Mouse (Mus musculus) liver, embryonic 13.5 days (tissue): ENCODE measurements around the gene Diaph2. TPM values are rescaled to one million over a fixed set of nuclear protein-coding genes. Genes with fewer than 3 reads are reported as not detected.
"Not testable (repeated sequence)": the region's sequence is repeated elsewhere in the genome, so short reads cannot be mapped to it uniquely, and the experiment has no call there.

Source experiments
- ATAC-seq: fragments of 200-750 bp; cut with Nextera tagmentation; 2 replicates; pipeline ENCODE4 v1.8.0; 2017; ENCODE audit warnings: low read depth, mild to moderate bottlenecking, moderate number of reproducible peaks, moderate library complexity
- DNase-seq: peaks from one replicate; pipeline ENCODE4 v3.0.0; 2022
- H3K27ac ChIP-seq: fragments of 300-500 bp; sonication (generic); 2 replicates; pipeline ENCODE4 v1.5.1; 2015; ENCODE audit warnings: moderate library complexity, mild to moderate bottlenecking, inconsistent platforms
- H3K27me3 ChIP-seq: fragments of 300-500 bp; sonication (generic); 2 replicates; pipeline ENCODE4 v1.6.1; 2015; ENCODE audit warnings: mild to moderate bottlenecking, inconsistent platforms
- H3K36me3 ChIP-seq: fragments of 300-500 bp; sonication (generic); 2 replicates; pipeline ENCODE4 v1.6.1; 2015; ENCODE audit warnings: mild to moderate bottlenecking, inconsistent platforms
- H3K4me1 ChIP-seq: fragments of 300-500 bp; sonication (generic); replicated peaks from 2 replicates; pipeline ENCODE4 v1.6.1; 2015; ENCODE audit warnings: inconsistent platforms
- H3K4me2 ChIP-seq: fragments of 300-500 bp; sonication (generic); 2 replicates; pipeline ENCODE4 v1.6.1; 2015; ENCODE audit warnings: inconsistent platforms, mild to moderate bottlenecking, moderate library complexity
- H3K4me3 ChIP-seq: fragments of 300-500 bp; sonication (generic); replicated peaks from 2 replicates; pipeline ENCODE4 v1.5.1; 2015; ENCODE audit warnings: mild to moderate bottlenecking, inconsistent platforms
- H3K9ac ChIP-seq: fragments of 300-500 bp; sonication (generic); 2 replicates; pipeline ENCODE4 v1.6.1; 2015; ENCODE audit warnings: mild to moderate bottlenecking, inconsistent platforms
- H3K9me3 ChIP-seq: fragments of 300-500 bp; sonication (generic); replicated peaks from 2 replicates; pipeline ENCODE4 v1.6.1; 2016; ENCODE audit warnings: inconsistent platforms
- WGBS: fragments of 180-500 bp; shearing (Covaris S2); methylation state at CpG from one replicate; pipeline ENCODE4 v1.1.7; 2015; ENCODE audit not compliant: insufficient replicate concordance; 5-methylcytosine and 5-hydroxymethylcytosine counted together
- polyA plus RNA-seq: library from polyadenylated mRNA; unstranded; fragments of >200 nt; fragmentation: Nextera tagmentation; extraction: Ambion mirVana; gene quantifications from 2 replicates; pipeline ENCODE4 v1.2.1, GENCODE M21; 2015

Gene Diaph2
- polyA plus RNA-seq, 1 experiment from 2014 or later = 1.1 TPM

DNA sequence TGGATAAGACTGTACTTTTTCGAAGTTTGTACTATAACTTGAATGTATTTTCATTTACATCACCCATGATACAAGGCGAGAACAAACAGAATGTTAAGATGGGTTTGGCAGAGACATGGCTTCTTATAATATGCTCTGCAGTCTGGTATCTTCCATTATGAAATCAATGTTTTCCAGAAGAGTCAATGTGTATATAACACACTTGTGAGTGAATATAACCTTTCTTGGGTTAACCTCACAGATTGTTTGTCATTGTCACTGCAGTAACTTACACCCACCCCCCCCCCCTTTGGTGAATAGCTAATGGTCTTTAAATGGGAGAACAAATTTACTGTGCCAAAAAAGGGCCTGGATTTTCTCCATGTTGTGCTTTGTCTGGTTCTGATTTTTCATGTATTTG lies 13.1 kb downstream of the Diaph2 start:
- Histone ChIP-seq H3K27me3 (no peaks in the 10 kb centered on the region), H3K4me1 (no peaks in the 10 kb centered on the region), H3K4me2 (no peak overlapping the region), H3K9ac (no peak overlapping the region), H3K4me3 (no peak overlapping the region), H3K27ac (no peak overlapping the region), H3K9me3 (no peaks in the 10 kb centered on the region), H3K36me3 (no peaks in the 10 kb centered on the region)
- 55% methylated on average over 2 of the region's 2 CpGs for whole genome bisulfite sequencing
- DNase-seq (no peak), ATAC-seq (no peak)

DNA sequence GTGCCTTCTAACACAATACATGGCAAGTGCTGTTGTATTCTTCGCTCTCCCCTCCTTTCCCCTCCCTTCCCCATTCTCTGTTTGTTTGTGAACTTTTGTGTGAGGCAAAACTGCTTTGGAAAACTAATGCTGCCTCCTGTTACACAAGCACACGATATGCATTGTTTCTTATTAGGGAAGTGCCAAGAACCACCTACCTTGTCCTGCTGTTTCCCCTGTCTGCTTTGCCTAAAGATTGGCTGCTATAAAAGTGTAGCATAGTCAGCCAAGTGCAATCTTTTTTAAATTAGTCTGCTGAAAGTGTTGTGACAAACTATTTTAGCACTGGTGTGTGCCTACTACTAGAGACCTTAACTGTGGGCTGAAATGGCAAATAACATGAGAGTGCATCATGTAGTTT lies 15.8 kb downstream of the Diaph2 start:
- WGBS = 60% methylated on average over 2 of the region's 2 CpGs
- Histone ChIP-seq H3K4me2 (no peak overlapping the region), H3K9ac (no peak overlapping the region), H3K27ac (no peak overlapping the region), H3K36me3 (no peaks in the 10 kb centered on the region), H3K4me3 (no peak overlapping the region), H3K4me1 (no peaks in the 10 kb centered on the region), H3K9me3 (no peaks in the 10 kb centered on the region), H3K27me3 (no peaks in the 10 kb centered on the region)
- ATAC-seq (no peak), DNase-seq (no peak)

DNA sequence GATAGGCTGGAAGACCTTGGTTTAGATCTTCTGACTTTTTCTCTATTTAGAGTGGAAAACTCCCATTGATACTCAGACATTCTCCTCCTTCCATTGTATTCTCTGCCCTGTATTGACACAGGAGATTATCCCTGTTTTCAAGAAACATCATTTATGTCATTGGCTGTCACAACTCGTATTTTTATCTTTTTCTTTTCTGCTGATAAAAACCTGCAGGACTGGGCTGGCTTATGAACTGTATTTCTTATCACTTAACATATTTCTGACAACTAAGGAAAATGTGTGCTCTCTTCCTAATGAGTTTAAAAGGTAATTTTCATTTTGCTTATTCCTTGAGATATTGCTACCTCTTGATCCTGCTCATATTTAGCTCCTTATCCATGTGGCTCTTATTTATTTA lies 17.3 kb downstream of the Diaph2 start:
- no peak overlapping the region for H3K9ac ChIP-seq
- no peak overlapping the region for H3K27ac ChIP-seq
- H3K9me3 ChIP-seq = no peaks in the 10 kb centered on the region
- WGBS = 4% methylated on average over 1 of the region's 1 CpGs
- H3K4me2 ChIP-seq = no peak overlapping the region
- no peak overlapping the region for H3K4me3 ChIP-seq
- H3K4me1 ChIP-seq = no peaks in the 10 kb centered on the region
- H3K36me3 ChIP-seq = no peaks in the 10 kb centered on the region
- no peak for DNase-seq
- ATAC-seq = no peak
- H3K27me3 ChIP-seq = no peaks in the 10 kb centered on the region

DNA sequence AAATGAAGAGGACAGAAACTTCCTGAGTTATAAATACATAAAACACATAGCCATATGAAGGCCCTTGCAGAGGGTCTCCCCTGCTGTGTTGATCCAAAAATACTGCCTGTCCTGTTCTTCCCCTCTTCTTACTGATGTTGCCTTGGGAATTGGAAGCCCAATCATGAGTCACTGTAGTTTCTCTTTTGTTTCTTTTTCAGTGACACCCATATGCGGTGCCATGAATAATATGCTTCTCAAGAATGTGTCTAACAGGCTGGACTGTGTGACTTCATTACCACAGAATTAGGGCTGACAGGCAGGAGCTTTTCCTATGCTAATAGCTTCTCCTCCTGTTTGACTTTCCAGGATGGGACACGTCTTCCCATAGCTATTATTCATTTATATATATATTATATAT lies 21.1 kb downstream of the Diaph2 start:
- DNase-seq = no peak
- no peak for ATAC-seq
- H3K9me3 ChIP-seq = no peaks in the 10 kb centered on the region
- H3K36me3 ChIP-seq = no peaks in the 10 kb centered on the region
- H3K4me3 ChIP-seq = no peak overlapping the region
- H3K4me1 ChIP-seq = no peaks in the 10 kb centered on the region
- 46% methylated on average over 2 of the region's 2 CpGs for WGBS
- no peak overlapping the region for H3K9ac ChIP-seq
- H3K27me3 ChIP-seq = no peaks in the 10 kb centered on the region
- H3K27ac ChIP-seq = no peak overlapping the region
- no peak overlapping the region for H3K4me2 ChIP-seq

DNA sequence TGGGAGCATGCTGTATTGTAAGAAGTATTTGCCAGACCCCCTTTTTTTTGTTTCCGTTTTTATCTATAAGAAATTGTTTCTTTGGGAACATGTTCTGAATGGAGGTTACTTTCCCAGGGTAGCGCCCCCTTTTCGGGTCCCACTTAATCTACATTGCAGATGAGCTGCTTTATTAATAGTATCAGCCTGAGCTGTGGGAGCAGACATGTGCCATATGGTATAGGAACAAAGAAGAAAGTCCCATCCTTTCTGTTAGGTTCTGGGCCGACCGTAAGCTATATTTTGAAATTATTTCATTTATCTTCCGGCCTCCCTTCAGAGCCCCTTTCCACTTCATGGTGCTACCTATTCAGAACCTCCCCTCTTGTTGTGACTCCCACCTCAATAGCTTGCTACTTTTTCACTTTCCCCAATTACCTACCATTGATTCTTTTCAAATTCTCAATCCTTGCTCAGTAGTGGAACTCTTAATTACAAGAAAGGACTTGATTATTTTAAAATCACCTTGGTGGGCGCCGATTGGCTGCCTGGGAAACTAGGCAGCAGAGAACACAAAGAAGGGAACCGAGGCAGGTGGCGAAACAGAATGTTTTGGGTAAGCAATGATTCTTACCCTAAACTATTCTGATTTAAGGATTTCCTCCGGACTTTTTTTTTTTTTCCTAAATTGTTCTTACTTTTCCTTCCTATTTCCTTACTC lies 24.2 kb downstream of the Diaph2 start:
- WGBS = 67% methylated on average over 11 of the region's 11 CpGs
- H3K27ac ChIP-seq = no peak overlapping the region
- no peaks in the 10 kb centered on the region for H3K27me3 ChIP-seq
- ATAC-seq (no peak), DNase-seq (no peak)
- no peaks in the 10 kb centered on the region for H3K36me3 ChIP-seq
- H3K9me3 ChIP-seq = no peaks in the 10 kb centered on the region
- H3K4me3 ChIP-seq = no peak overlapping the region
- no peaks in the 10 kb centered on the region for H3K4me1 ChIP-seq
- no peak overlapping the region for H3K4me2 ChIP-seq
- no peak overlapping the region for H3K9ac ChIP-seq

DNA sequence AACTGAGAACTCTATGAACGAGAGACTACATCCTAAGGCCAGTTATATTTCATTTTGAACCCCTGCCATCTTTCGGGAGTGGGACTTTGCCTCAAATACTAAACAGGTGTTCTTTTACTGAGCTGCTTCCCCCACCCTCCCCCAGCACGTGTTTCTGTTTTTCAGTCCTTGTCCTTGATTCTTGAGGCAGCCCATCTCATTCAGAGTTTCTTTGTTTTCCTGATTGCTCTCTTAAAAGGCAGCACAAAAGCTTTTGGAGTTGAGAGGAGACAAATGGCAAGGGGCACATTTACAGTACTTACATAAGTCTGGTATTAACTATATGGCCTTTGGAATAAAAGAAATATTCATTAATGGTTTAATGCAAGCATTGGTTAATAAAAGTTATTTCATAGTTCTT lies 24.9 kb downstream of the Diaph2 start:
- no peaks in the 10 kb centered on the region for H3K4me1 ChIP-seq
- WGBS = 48% methylated on average over 3 of the region's 3 CpGs
- no peaks in the 10 kb centered on the region for H3K9me3 ChIP-seq
- no peaks in the 10 kb centered on the region for H3K27me3 ChIP-seq
- no peaks in the 10 kb centered on the region for H3K36me3 ChIP-seq
- no peak overlapping the region for H3K4me2 ChIP-seq
- H3K27ac ChIP-seq = no peak overlapping the region
- no peak overlapping the region for H3K4me3 ChIP-seq
- H3K9ac ChIP-seq = no peak overlapping the region
- ATAC-seq (no peak), DNase-seq (no peak)

DNA sequence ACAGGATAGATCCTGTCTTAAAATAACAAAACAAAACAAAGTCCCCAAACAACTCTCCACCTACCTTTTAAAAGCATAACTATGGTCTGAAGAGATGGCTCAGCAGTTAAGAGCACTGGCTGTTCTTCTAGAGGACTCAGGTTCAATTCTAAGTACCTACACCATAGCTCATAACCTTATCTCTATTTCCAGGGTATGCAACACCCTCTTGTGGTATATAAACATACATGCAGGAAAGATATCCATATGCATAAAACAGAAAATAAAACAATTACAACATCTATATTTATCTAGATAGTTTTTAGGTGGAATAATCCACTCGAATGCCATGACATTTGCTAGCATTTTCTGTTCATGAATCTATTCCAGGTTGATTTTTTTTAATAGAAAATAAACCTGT lies 27.2 kb downstream of the Diaph2 start:
- Histone ChIP-seq H3K27ac (no peak overlapping the region), H3K9ac (no peak overlapping the region), H3K4me3 (no peak overlapping the region), H3K9me3 (no peaks in the 10 kb centered on the region), H3K4me2 (no peak overlapping the region), H3K4me1 (no peaks in the 10 kb centered on the region), H3K27me3 (no peaks in the 10 kb centered on the region), H3K36me3 (no peaks in the 10 kb centered on the region)
- no peak for DNase-seq
- ATAC-seq = no peak
- 50% methylated on average over 1 of the region's 1 CpGs for WGBS

DNA sequence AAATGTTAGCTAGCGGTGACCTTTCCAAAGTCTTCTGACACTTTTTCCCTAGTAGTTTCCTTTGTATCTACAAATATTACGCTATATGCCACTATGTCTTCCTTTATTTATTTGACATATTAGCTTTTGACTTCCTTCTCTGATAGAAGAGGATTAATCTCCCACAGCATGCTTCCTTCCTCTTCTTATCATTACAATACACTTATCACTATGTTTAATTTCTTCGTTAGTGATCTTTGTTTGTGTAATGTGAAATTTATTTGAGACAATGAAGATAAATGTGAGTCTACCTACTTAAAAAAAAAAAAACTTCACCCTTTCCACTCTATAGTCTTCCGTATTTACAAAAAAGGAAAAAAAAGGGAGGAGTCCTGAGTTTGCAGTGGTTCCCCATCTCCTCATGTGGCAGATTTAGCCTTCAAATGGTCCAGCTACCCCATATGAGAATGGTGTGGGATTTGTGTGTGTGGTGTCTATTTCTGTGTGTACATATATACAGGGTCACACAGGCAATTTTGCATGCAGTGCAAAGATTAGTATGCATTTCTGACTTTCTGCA lies 27.9 kb downstream of the Diaph2 start:
- ATAC-seq (no peak), DNase-seq (no peak)
- Histone ChIP-seq H3K27me3 (no peaks in the 10 kb centered on the region), H3K4me2 (no peak overlapping the region), H3K9ac (no peak overlapping the region), H3K36me3 (no peaks in the 10 kb centered on the region), H3K4me1 (no peaks in the 10 kb centered on the region), H3K4me3 (no peak overlapping the region), H3K27ac (no peak overlapping the region), H3K9me3 (no peaks in the 10 kb centered on the region)
- WGBS = 41% methylated on average over 4 of the region's 4 CpGs

DNA sequence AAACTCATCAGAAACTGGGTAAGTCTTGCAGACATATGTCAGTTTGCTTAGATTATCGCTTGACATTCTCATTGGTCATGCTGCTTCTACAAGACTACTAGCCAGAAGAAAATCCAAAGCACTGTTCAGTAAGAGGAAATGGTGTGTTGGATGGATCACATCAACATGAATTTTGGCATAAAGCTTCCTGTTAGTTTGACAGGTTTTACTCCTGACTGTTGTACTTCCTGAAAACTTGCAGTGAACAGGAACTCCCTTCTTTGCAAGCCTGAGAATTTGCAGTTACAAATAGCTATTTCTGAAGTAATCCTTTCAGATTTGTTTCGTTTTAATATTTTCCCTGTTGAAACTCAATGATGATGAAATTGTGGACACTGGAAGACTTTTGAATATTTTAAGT lies 32.3 kb downstream of the Diaph2 start:
- Histone ChIP-seq H3K36me3 (no peaks in the 10 kb centered on the region), H3K4me2 (no peak overlapping the region), H3K27me3 (no peaks in the 10 kb centered on the region), H3K9ac (no peak overlapping the region), H3K9me3 (no peaks in the 10 kb centered on the region), H3K4me3 (no peak overlapping the region), H3K4me1 (no peaks in the 10 kb centered on the region), H3K27ac (no peak overlapping the region)
- DNase-seq (no peak), ATAC-seq (no peak)
- 45% methylated on average over 2 of the region's 2 CpGs for WGBS

DNA sequence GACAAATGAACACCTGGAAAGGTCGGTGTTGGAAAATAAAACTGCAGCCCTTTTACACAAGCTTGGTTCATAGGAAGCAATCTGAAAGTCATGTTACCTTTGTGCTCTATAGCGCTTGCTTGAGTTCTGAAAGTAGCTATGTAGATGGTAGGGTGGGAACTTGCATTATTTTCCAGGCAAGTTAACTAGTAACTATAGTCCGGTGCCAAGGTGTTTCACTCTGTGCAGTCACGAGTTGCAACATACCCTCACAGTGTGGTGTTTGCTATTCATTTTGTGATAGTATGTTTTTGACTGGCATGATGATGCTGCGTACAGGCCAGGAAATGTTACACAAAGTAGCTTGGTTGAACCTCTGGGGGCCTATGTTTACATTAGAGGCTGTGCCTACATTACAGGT lies 34.5 kb downstream of the Diaph2 start:
- H3K4me3 ChIP-seq = no peak overlapping the region
- H3K27me3 ChIP-seq = no peaks in the 10 kb centered on the region
- ATAC-seq (no peak), DNase-seq (no peak)
- no peak overlapping the region for H3K9ac ChIP-seq
- no peak overlapping the region for H3K27ac ChIP-seq
- 66% methylated on average over 5 of the region's 5 CpGs for WGBS
- H3K9me3 ChIP-seq = no peaks in the 10 kb centered on the region
- no peak overlapping the region for H3K4me2 ChIP-seq
- no peaks in the 10 kb centered on the region for H3K4me1 ChIP-seq
- H3K36me3 ChIP-seq = no peaks in the 10 kb centered on the region

DNA sequence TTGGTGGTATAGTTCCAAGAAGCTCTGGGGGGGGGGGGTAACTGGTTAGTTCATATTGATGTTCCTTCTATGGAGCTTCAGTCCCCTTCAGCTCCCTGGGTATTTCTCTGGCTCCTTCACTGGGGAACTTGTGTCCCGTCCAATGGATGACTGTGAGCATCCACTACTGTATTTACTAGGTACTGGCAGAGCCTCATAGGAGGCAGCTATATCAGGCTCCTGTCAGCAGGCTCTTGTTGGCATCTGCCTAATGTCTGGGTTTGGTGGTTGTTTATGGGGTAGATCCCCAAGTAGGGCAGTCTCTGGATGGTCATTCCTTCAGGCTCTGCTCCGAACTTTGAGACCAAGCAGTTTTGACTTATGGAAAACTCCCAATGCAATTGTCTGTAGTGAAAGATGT lies 50.4 kb downstream of the Diaph2 start:
- WGBS = 71% methylated on average over 2 of the region's 2 CpGs
- H3K4me2 ChIP-seq, H3K4me3 ChIP-seq, ATAC-seq, H3K9me3 ChIP-seq, H3K36me3 ChIP-seq, DNase-seq, H3K9ac ChIP-seq, H3K27me3 ChIP-seq, H3K27ac ChIP-seq, H3K4me1 ChIP-seq: not testable (repeated sequence)

DNA sequence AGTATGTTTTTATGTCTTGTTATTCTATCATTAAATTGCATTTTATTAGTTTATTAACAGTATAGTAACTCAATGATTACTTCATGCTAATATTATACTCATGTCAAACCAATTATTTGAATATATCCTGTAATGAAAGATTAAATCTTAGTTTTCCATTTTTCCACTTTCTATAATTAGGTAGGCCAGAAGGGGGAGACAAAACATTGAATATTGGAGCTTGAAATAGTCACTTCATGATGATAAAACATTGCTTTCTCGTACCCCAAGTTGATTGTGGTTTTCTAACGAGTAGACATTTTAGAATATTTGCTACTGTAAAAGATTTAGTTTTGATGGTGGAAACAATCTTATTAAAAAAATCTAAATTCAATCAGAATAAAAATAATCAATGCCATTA lies 82.4 kb downstream of the Diaph2 start:
- no peaks in the 10 kb centered on the region for H3K4me1 ChIP-seq
- H3K9ac ChIP-seq = no peak overlapping the region
- no peak for DNase-seq
- ATAC-seq = no peak
- H3K27me3 ChIP-seq = no peaks in the 10 kb centered on the region
- H3K9me3 ChIP-seq = no peaks in the 10 kb centered on the region
- H3K4me3 ChIP-seq = no peak overlapping the region
- no peaks in the 10 kb centered on the region for H3K36me3 ChIP-seq
- no peak overlapping the region for H3K4me2 ChIP-seq
- 45% methylated on average over 2 of the region's 2 CpGs for WGBS
- no peak overlapping the region for H3K27ac ChIP-seq
